Mouse (Mus musculus): Measurements from ENCODE around the gene Mtfp1. TPM values are rescaled to one million over a fixed set of nuclear protein-coding genes. Genes with fewer than 3 reads are reported as not detected.
A peak's percentile ranks its signal among the peaks of the same experiment; 100 is the strongest.
"Not testable (repeated sequence)": the region's sequence is repeated elsewhere in the genome, so short reads cannot be mapped to it uniquely, and the experiment has no call there.

The Mtfp1 gene
- polyA plus RNA-seq, 1 experiment from 2014 or later: 4.5 TPM

DNA sequence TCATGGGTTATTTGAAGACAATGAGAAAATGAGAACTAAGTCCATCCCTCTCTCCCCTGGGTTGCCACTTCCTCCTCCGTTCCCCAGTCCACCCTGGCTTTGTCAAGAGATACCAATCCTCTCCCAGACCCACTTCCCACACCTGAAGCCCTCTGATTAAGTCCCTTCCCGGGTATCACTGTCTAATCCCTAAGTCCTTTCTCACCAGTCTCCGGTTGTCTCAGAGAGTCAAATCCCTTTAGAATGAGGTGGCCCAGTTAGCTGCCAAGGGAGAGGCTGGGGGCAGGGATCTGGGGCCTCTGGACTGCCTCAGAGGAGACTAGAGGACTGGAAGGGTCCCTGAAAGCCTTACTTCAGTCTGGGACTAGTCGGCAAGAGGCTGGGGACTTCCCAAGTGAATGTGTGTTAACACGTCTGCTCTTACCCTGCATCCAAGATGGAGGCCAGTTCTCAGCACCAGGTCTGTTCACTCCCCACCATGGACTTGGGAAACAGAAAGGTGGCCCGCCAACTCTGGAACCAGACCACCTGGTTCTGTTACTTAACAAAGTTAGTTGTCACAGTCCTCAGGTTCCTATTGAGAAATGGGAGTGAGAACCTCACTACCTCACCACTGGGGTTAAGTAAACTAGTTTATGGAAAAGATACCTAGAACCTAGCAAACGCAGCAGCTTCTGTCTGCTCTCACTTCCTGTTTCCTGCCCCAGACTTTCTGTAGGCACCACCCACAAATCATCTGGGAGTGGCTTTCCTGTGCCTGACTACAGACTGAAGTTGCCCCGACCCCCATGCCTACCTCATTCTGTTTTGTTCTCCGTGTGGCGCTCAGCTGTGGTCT, 27.7 kb upstream of the Mtfp1 start, which contains the start of gene Sec14l2:
Gene Sec14l2 (minus strand): TSS at position 674 of the 838 bp plus-strand sequence.
- 84% methylated on average over 10 of the region's 10 CpGs for WGBS
- no peak within 1 kb of the TSS for H3K4me2 ChIP-seq (replicated peaks)
- no peaks in the 10 kb centered on the region for H3K36me3 ChIP-seq
- H3K27me3 ChIP-seq (replicated peaks): no peaks in the 10 kb centered on the region; the same call in 1 of the 2 replicates
- ATAC-seq (ENCODE audit: low FRiP score, low read depth): no peak
- no peak within 1 kb of the TSS for H3K9ac ChIP-seq
- peaks cover 10% of the 10 kb centered on the region for H3K4me1 ChIP-seq
- no peak within 1 kb of the TSS for H3K27ac ChIP-seq
- H3K4me3 ChIP-seq: no peak within 1 kb of the TSS
- H3K9me3 ChIP-seq: 0 out of 2 replicates have a peak, but pooled peaks cover 10% of the 10 kb centered on the region

DNA sequence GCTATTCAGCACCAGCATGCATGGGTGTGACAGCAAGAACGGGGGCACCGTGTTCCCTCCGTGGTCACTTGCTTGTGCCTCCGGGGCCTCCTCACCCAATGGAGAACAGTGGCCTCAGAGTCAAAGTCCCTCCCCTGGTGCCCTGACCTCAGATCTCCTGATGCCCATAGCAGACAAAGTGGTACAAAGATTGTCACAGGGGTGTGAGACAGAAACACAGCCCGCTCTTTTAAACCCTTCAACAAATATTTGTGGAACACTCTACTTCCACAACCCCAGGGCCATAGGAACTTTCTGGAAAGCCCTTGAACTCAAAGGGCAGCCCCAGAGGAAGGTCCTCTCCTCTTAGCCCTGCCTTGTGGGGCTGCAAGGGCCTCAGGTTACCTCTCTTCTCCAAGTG, 27.0 kb upstream of the Mtfp1 start:
- 0 out of 2 replicates have a peak, but pooled peaks cover 10% of the 10 kb centered on the region for H3K9me3 ChIP-seq
- H3K4me2 ChIP-seq (replicated peaks): no peak overlapping the region
- WGBS: 83% methylated on average over 5 of the region's 5 CpGs
- no peak overlapping the region for H3K4me3 ChIP-seq
- ATAC-seq (ENCODE audit: low FRiP score, low read depth): no peak
- H3K27ac ChIP-seq: no peak overlapping the region
- peaks cover 6% of the 10 kb centered on the region for H3K27me3 ChIP-seq (replicated peaks)
- no peaks in the 10 kb centered on the region for H3K36me3 ChIP-seq
- no peak overlapping the region for H3K9ac ChIP-seq
- H3K4me1 ChIP-seq: peaks cover 17% of the 10 kb centered on the region

DNA sequence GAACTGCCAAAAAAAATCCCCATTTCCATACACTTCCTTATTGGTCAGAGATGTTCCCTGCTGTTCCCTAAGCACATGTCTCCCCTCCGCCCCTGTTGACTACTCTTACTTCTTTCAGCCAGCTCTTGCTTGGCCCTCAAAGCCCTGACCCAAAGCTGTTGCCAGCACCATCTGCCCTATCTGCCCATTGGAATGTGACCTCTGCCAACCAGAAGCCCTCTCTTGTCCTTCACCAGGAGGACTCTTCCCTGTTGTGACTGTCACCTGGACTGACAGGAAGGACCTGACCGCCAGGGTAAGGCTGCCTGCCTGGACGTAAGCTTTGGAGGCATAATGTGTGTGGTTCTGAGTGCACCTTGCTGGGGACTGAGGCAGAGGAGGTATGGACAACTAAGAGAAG, 26.4 kb upstream of the Mtfp1 start:
- no peak overlapping the region for H3K4me3 ChIP-seq
- peaks cover 9% of the 10 kb centered on the region for H3K27me3 ChIP-seq (replicated peaks)
- no peak overlapping the region for H3K9ac ChIP-seq
- 0 out of 2 replicates have a peak, but pooled peaks cover 10% of the 10 kb centered on the region for H3K9me3 ChIP-seq
- H3K4me2 ChIP-seq (replicated peaks): no peak overlapping the region
- H3K27ac ChIP-seq: no peak overlapping the region
- no peaks in the 10 kb centered on the region for H3K36me3 ChIP-seq
- 85% methylated on average over 3 of the region's 3 CpGs for WGBS
- peaks cover 17% of the 10 kb centered on the region for H3K4me1 ChIP-seq
- ATAC-seq (ENCODE audit: low FRiP score, low read depth): no peak

DNA sequence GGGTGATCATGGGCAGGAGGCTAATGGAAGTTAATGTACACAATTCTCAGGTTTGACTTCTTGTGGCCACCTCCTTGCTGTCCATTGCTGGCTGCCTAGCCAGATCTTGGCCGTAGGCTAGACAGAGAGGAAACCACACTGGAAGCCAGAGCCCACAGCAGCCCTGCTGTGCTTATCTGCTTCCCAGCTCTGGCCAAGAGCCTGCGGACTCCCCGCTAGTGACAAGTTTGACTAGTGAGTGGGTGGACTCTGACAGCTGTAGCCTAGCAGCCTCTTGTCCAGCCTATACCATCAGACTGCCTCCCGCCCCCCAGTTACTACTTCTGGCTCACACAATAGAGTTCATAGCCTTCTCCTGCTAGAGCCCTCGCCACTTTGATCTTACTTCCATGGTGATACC, 24.4 kb upstream of the Mtfp1 start:
- H3K9me3 ChIP-seq: no peaks in the 10 kb centered on the region
- H3K27me3 ChIP-seq (replicated peaks): peaks cover 16% of the 10 kb centered on the region
- peaks cover 17% of the 10 kb centered on the region for H3K4me1 ChIP-seq
- no peak overlapping the region for H3K4me2 ChIP-seq (replicated peaks)
- 78% methylated on average over 5 of the region's 5 CpGs for WGBS
- no peak overlapping the region for H3K4me3 ChIP-seq
- H3K9ac ChIP-seq: no peak overlapping the region
- ATAC-seq (ENCODE audit: low FRiP score, low read depth): no peak
- no peaks in the 10 kb centered on the region for H3K36me3 ChIP-seq
- no peak overlapping the region for H3K27ac ChIP-seq

DNA sequence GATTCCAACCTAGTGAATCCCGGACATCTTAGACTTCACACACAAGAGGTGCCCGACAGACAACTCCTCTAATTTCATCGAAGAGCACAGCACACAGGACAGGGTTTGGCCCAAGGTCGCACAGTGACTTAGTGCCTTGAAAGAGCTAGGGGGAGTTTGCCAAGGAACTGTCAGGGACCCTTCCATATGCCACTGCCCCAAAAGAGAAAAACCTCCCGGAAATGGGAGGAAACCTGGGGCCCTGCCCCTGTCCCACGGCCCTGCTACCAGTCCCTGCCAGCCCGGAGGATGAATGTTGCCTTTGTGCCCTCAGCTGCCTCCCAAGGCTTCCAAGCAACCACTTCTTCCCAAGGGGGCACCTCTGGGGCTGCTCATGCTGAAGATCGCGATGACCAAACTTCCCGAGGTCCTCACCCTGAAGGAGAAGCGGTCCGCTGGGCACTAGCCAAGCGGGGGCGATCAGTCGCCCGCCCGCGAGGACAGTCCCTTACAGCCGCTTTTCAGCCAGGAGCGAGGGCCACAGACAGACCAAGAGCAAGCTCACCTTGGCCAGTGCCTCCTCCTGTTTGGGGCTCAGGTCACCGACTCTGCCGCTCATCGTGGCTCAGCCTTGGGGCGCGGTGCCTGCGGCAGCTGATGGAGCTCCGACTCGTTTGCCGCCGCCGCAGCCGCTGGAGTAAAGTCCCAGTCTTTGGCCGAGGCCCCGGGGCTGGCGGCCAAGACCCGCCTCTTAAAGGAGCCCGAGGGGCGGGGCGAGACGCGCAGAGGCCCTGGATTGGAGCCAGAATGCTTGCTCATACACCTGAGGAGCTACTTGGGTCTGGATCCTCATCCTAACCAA, 23.1 kb upstream of the Mtfp1 start:
- WGBS: 2% methylated on average over 41 of the region's 41 CpGs
- peaks cover 16% of the 10 kb centered on the region for H3K27me3 ChIP-seq (replicated peaks)
- ATAC-seq (ENCODE audit: low FRiP score, low read depth): peak; percentile 68
- H3K36me3 ChIP-seq: no peaks in the 10 kb centered on the region
- H3K4me2 ChIP-seq (replicated peaks): peak overlapping the region; percentile 95
- H3K9ac ChIP-seq: peak overlapping the region; percentile 72
- no peaks in the 10 kb centered on the region for H3K9me3 ChIP-seq
- no peak overlapping the region for H3K27ac ChIP-seq
- H3K4me1 ChIP-seq: peaks cover 17% of the 10 kb centered on the region
- H3K4me3 ChIP-seq: peak overlapping the region; percentile 59

DNA sequence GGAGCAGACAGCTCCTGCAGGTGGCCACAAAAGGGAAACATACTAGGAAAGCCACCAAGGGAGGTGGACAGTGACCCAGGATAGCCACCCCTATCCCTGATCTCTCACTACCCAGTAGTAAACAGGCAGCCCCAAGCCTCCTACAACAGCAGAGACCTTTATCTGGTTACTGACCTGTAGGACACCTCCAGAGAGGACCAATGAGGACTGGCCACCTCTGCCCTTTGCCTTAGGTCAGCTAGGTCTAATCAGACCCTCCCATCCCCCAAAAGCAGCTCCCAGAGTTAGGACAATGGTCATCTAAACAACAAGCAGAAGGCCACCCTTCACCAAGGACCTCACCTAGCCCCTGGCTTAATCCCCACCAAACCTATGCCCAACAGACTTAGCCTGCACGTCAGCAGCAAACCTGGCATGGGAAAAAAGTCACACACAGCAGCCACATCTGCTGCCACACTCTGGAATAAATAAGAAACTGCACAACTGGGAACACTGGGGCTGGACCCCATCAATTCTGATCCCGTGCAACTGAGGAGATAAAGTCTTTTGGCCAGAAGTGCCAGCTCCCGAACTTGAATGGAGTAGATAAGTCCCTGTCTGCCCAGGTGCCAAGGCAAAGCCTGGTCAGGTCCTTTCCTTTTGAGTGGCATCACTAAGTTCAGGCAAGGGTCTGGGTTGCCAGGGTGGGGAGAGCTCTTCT, 22.3 kb upstream of the Mtfp1 start:
- 40% methylated on average over 3 of the region's 3 CpGs for WGBS
- peak overlapping the region; percentile 95 for H3K4me2 ChIP-seq (replicated peaks)
- H3K27ac ChIP-seq: no peak overlapping the region
- ATAC-seq (ENCODE audit: low FRiP score, low read depth): no peak
- H3K4me3 ChIP-seq: peak overlapping the region; percentile 59; the same call in 1 of the 2 replicates
- H3K9me3 ChIP-seq: no peaks in the 10 kb centered on the region
- peak overlapping the region; percentile 72; the same call in 1 of the 2 replicates for H3K9ac ChIP-seq
- H3K36me3 ChIP-seq: no peaks in the 10 kb centered on the region
- H3K27me3 ChIP-seq (replicated peaks): peaks cover 16% of the 10 kb centered on the region
- H3K4me1 ChIP-seq: peaks cover 17% of the 10 kb centered on the region

DNA sequence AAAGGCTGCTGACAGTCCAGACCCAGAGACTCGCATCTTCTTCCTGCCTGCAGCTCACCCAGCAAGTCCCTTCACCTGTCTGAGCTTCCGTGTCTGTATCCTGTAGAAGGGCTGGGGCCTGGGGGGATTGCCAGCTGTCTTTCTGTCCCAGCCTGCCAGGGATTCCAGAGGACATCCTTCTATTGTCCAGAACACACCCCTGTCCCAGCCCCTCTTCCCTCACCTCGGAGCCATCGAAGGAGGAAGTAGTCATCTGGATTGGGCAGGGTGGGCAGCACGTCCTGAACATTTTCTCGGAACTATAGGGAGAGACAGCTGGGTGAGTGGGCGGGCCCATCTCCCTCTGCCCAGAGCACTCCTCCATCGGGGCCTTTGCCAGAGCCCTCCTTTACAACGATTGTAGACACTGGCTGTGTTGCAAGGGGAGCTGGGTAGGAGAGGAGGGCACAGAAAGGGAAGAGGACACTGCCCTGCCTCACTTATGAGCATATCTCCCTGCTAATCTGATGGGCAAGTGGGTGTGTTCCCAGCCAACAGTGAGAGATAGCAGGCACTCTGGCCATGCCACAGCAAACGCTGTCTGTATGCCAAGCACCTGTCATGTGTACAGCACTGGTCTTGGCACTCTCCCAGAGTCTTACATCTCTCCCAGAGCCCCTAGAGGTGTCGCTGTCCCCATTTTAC, 21.4 kb upstream of the Mtfp1 start:
- Histone ChIP-seq H3K9me3 (no peaks in the 10 kb centered on the region), H3K27ac (no peak overlapping the region), H3K4me1 (peaks cover 17% of the 10 kb centered on the region), H3K36me3 (no peaks in the 10 kb centered on the region), H3K4me3 (no peak overlapping the region), H3K4me2 (replicated peaks) (no peak overlapping the region), H3K27me3 (replicated peaks) (peaks cover 16% of the 10 kb centered on the region), H3K9ac (no peak overlapping the region)
- WGBS: 61% methylated on average over 11 of the region's 11 CpGs
- ATAC-seq (ENCODE audit: low FRiP score, low read depth): no peak

DNA sequence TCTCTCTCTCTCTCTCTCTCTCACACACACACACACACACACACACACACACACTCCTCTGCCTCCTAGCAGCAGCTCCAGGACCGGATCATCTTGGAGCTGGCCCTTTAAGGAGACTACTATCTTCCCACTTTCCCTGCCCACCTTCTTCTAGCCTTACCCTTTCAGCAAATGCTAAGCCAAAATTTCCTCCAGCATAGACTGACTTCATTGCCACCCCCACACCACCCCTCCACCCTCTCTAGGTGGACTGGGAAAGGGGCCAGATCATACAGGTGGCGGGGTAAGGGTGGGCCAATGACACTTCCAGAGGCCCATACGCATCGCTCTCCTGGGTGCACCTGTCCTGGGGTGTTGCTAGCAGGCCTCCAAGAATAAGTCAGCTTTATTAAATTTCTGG, 20.2 kb upstream of the Mtfp1 start:
- no peaks in the 10 kb centered on the region for H3K9me3 ChIP-seq
- no peak for ATAC-seq (ENCODE audit: low FRiP score, low read depth)
- H3K27ac ChIP-seq: no peak overlapping the region
- H3K4me1 ChIP-seq: peaks cover 17% of the 10 kb centered on the region
- no peak overlapping the region for H3K4me2 ChIP-seq (replicated peaks)
- WGBS: 93% methylated on average over 4 of the region's 4 CpGs
- peaks cover 16% of the 10 kb centered on the region for H3K27me3 ChIP-seq (replicated peaks)
- no peak overlapping the region for H3K4me3 ChIP-seq
- no peak overlapping the region for H3K9ac ChIP-seq
- peaks cover 4% of the 10 kb centered on the region; the same call in 1 of the 2 replicates for H3K36me3 ChIP-seq

DNA sequence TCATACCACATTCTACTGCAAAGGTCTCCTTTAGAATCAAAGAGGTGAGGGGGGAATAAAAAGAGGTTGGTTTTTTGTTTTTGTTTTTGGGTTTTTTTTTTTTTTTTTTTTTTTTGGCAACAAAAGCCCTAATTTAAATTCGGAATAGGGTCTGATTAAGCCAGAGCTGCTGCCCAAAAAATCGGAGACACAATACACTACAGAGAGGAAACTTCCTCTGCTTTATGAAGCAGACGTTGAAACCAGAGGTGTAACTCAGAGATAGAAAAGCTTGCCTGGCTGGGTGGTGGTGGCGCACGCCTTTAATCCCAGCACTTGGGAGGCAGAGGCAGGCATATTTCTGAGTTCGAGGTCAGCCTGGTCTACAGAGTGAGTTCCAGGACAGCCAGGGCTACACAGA, 19.3 kb upstream of the Mtfp1 start:
- not testable (repeated sequence) for H3K36me3 ChIP-seq; H3K4me2 ChIP-seq (replicated peaks); H3K27ac ChIP-seq; ATAC-seq (ENCODE audit: low FRiP score, low read depth); H3K4me3 ChIP-seq; H3K9me3 ChIP-seq; H3K9ac ChIP-seq
- peaks cover 17% of the 10 kb centered on the region for H3K4me1 ChIP-seq
- 84% methylated on average over 6 of the region's 6 CpGs for WGBS
- peaks cover 16% of the 10 kb centered on the region; the same call in 1 of the 2 replicates for H3K27me3 ChIP-seq (replicated peaks)

DNA sequence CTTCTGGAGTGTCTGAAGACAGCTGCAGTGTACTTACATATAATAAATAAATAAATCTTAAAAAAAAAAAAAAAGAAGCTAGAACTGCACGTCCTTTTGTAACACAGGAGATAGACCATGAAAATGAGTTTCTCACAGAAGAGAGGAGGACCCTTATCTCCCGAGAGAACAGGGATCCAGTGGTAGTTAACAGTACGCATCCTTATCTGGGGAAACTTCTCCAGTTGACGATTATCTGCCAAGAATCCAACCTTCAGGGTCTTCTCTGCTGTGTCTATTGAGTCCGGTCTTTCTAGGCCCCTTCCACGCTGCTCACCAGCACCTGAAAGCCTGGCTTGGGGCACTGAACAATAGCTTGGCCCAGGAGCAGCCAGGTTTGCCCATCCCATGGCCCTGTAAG, 18.7 kb upstream of the Mtfp1 start:
- WGBS: 84% methylated on average over 6 of the region's 6 CpGs
- no peak for ATAC-seq (ENCODE audit: low FRiP score, low read depth)
- Histone ChIP-seq H3K36me3 (peaks cover 8% of the 10 kb centered on the region; the same call in 1 of the 2 replicates), H3K4me1 (peaks cover 17% of the 10 kb centered on the region), H3K9me3 (no peaks in the 10 kb centered on the region), H3K4me3 (no peak overlapping the region), H3K27ac (no peak overlapping the region), H3K4me2 (replicated peaks) (no peak overlapping the region), H3K27me3 (replicated peaks) (peaks cover 16% of the 10 kb centered on the region; the same call in 1 of the 2 replicates), H3K9ac (no peak overlapping the region)

DNA sequence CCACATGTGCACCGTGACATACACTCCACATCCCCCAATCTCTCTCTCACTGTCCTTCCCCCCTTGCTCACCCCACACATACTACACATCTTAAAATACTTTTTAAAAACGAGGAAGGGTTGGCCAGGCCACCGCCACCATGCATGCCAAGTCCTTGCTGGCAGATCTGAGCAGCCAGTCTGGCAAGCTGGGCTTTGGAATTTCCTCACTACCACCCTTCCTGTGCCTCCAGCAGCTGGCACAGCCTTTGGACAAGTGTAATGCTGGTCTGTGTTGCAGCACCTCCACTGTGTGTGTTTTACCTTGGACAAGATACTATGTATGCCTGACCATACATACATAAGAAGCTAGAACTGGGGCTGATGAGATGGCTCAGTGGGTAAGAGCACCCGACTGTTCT, 18.3 kb upstream of the Mtfp1 start:
- H3K27me3 ChIP-seq (replicated peaks): peaks cover 16% of the 10 kb centered on the region; the same call in 1 of the 2 replicates
- H3K4me3 ChIP-seq: no peak overlapping the region
- 90% methylated on average over 4 of the region's 4 CpGs for WGBS
- H3K27ac ChIP-seq: no peak overlapping the region
- no peaks in the 10 kb centered on the region for H3K9me3 ChIP-seq
- no peak overlapping the region for H3K4me2 ChIP-seq (replicated peaks)
- H3K36me3 ChIP-seq: peaks cover 10% of the 10 kb centered on the region; the same call in 1 of the 2 replicates
- no peak overlapping the region for H3K9ac ChIP-seq
- peaks cover 13% of the 10 kb centered on the region for H3K4me1 ChIP-seq
- ATAC-seq (ENCODE audit: low FRiP score, low read depth): no peak

All from neural tube, embryonic 12.5 days (tissue).